Mouse (Mus musculus): ENCODE data around the gene Sh3bp5. TPM values are rescaled to one million over a fixed set of nuclear protein-coding genes. Genes with fewer than 3 reads are reported as not detected.

Gene Sh3bp5
- polyA plus RNA-seq, 1 experiment from 2014 or later: 57.2 TPM

- no peak for ATAC-seq (ENCODE audit: low FRiP score, low read depth)
- no peaks in the 10 kb centered on the region; the same call in 1 of the 2 replicates for H3K36me3 ChIP-seq
- H3K27me3 ChIP-seq (replicated peaks): no peaks in the 10 kb centered on the region
- H3K4me3 ChIP-seq: no peak overlapping the region
- H3K4me2 ChIP-seq (replicated peaks): no peak overlapping the region
- WGBS: 80% methylated on average over 12 of the region's 12 CpGs
- H3K27ac ChIP-seq: no peak overlapping the region
- no peak overlapping the region for H3K9ac ChIP-seq
- no peaks in the 10 kb centered on the region for H3K9me3 ChIP-seq
- H3K4me1 ChIP-seq: no peaks in the 10 kb centered on the region
Observed at GRCm38 (mm10) chr14:31397353-31397752, 38.5 kb downstream of the Sh3bp5 start.

- Histone ChIP-seq H3K9ac (no peak overlapping the region), H3K27me3 (replicated peaks) (no peaks in the 10 kb centered on the region), H3K27ac (no peak overlapping the region), H3K9me3 (no peaks in the 10 kb centered on the region), H3K4me2 (replicated peaks) (no peak overlapping the region), H3K4me3 (no peak overlapping the region), H3K4me1 (no peaks in the 10 kb centered on the region), H3K36me3 (no peaks in the 10 kb centered on the region; the same call in 1 of the 2 replicates)
- WGBS: 90% methylated on average over 2 of the region's 2 CpGs
- ATAC-seq (ENCODE audit: low FRiP score, low read depth): no peak
Observed at GRCm38 (mm10) chr14:31396428-31396827, 39.5 kb downstream of the Sh3bp5 start.

GRCm38 (mm10) chr14:31395629-31396199 lies 40.2 kb downstream of the Sh3bp5 start:
- ATAC-seq (ENCODE audit: low FRiP score, low read depth): no peak
- 94% methylated on average over 7 of the region's 7 CpGs for WGBS
- Histone ChIP-seq H3K9ac (no peak overlapping the region), H3K9me3 (no peaks in the 10 kb centered on the region), H3K27ac (no peak overlapping the region), H3K27me3 (replicated peaks) (no peaks in the 10 kb centered on the region), H3K4me1 (no peaks in the 10 kb centered on the region), H3K4me3 (no peak overlapping the region), H3K36me3 (no peaks in the 10 kb centered on the region; the same call in 1 of the 2 replicates), H3K4me2 (replicated peaks) (no peak overlapping the region)

GRCm38 (mm10) chr14:31394822-31395532 lies 40.9 kb downstream of the Sh3bp5 start:
- ATAC-seq (ENCODE audit: low FRiP score, low read depth): no peak
- Histone ChIP-seq H3K9me3 (no peaks in the 10 kb centered on the region), H3K27ac (no peak overlapping the region), H3K4me1 (no peaks in the 10 kb centered on the region), H3K36me3 (no peaks in the 10 kb centered on the region), H3K9ac (no peak overlapping the region), H3K27me3 (replicated peaks) (no peaks in the 10 kb centered on the region), H3K4me3 (no peak overlapping the region), H3K4me2 (replicated peaks) (no peak overlapping the region)
- WGBS: 95% methylated on average over 9 of the region's 9 CpGs

- H3K36me3 ChIP-seq: no peaks in the 10 kb centered on the region
- H3K4me2 ChIP-seq (replicated peaks): no peak overlapping the region
- no peak overlapping the region for H3K27ac ChIP-seq
- no peaks in the 10 kb centered on the region for H3K9me3 ChIP-seq
- ATAC-seq (ENCODE audit: low FRiP score, low read depth): no peak
- H3K9ac ChIP-seq: no peak overlapping the region
- no peak overlapping the region for H3K4me3 ChIP-seq
- WGBS: 89% methylated on average over 7 of the region's 7 CpGs
- no peaks in the 10 kb centered on the region for H3K4me1 ChIP-seq
- H3K27me3 ChIP-seq (replicated peaks): no peaks in the 10 kb centered on the region
Observed at GRCm38 (mm10) chr14:31393936-31394630, 41.8 kb downstream of the Sh3bp5 start.

- Histone ChIP-seq H3K4me3 (no peak overlapping the region), H3K36me3 (no peaks in the 10 kb centered on the region), H3K4me1 (no peaks in the 10 kb centered on the region), H3K9me3 (no peaks in the 10 kb centered on the region), H3K27me3 (replicated peaks) (no peaks in the 10 kb centered on the region), H3K27ac (no peak overlapping the region), H3K4me2 (replicated peaks) (no peak overlapping the region), H3K9ac (no peak overlapping the region)
- ATAC-seq (ENCODE audit: low FRiP score, low read depth): no peak
- WGBS: 88% methylated on average over 3 of the region's 3 CpGs
Observed at GRCm38 (mm10) chr14:31393546-31393890, 42.4 kb downstream of the Sh3bp5 start.

GRCm38 (mm10) chr14:31392873-31393545 lies 42.9 kb downstream of the Sh3bp5 start:
- Histone ChIP-seq H3K9ac (no peak overlapping the region), H3K27ac (no peak overlapping the region), H3K9me3 (no peaks in the 10 kb centered on the region), H3K4me1 (no peaks in the 10 kb centered on the region), H3K4me2 (replicated peaks) (no peak overlapping the region), H3K4me3 (no peak overlapping the region), H3K27me3 (replicated peaks) (no peaks in the 10 kb centered on the region), H3K36me3 (no peaks in the 10 kb centered on the region)
- WGBS: 73% methylated on average over 8 of the region's 8 CpGs
- ATAC-seq (ENCODE audit: low FRiP score, low read depth): no peak

- Histone ChIP-seq H3K9ac (no peak overlapping the region), H3K4me3 (no peak overlapping the region), H3K36me3 (no peaks in the 10 kb centered on the region), H3K9me3 (no peaks in the 10 kb centered on the region), H3K27ac (no peak overlapping the region), H3K4me2 (replicated peaks) (no peak overlapping the region), H3K4me1 (no peaks in the 10 kb centered on the region), H3K27me3 (replicated peaks) (no peaks in the 10 kb centered on the region)
- 84% methylated on average over 5 of the region's 5 CpGs for WGBS
- no peak for ATAC-seq (ENCODE audit: low FRiP score, low read depth)
Observed at GRCm38 (mm10) chr14:31392300-31392699, 43.6 kb downstream of the Sh3bp5 start.

GRCm38 (mm10) chr14:31389421-31390147 lies 46.3 kb downstream of the Sh3bp5 start:
- no peaks in the 10 kb centered on the region for H3K36me3 ChIP-seq
- H3K4me3 ChIP-seq: no peak overlapping the region
- peaks cover 6% of the 10 kb centered on the region; the same call in 1 of the 2 replicates for H3K4me1 ChIP-seq
- H3K9me3 ChIP-seq: no peaks in the 10 kb centered on the region
- ATAC-seq (ENCODE audit: low FRiP score, low read depth): no peak
- no peak overlapping the region for H3K9ac ChIP-seq
- H3K27ac ChIP-seq: no peak overlapping the region
- whole genome bisulfite sequencing: 91% methylated on average over 8 of the region's 8 CpGs
- H3K27me3 ChIP-seq (replicated peaks): no peaks in the 10 kb centered on the region
- H3K4me2 ChIP-seq (replicated peaks): no peak overlapping the region

GRCm38 (mm10) chr14:31388086-31388872 lies 47.6 kb downstream of the Sh3bp5 start:
- Histone ChIP-seq H3K9me3 (no peaks in the 10 kb centered on the region), H3K36me3 (0 out of 2 replicates have a peak, but pooled peaks cover 4% of the 10 kb centered on the region), H3K27me3 (replicated peaks) (no peaks in the 10 kb centered on the region), H3K27ac (no peak overlapping the region), H3K4me1 (peaks cover 17% of the 10 kb centered on the region), H3K4me2 (replicated peaks) (no peak overlapping the region), H3K4me3 (no peak overlapping the region), H3K9ac (no peak overlapping the region)
- 79% methylated on average over 13 of the region's 13 CpGs for WGBS
- no peak for ATAC-seq (ENCODE audit: low FRiP score, low read depth)

GRCm38 (mm10) chr14:31387301-31387981 lies 48.4 kb downstream of the Sh3bp5 start:
- no peak overlapping the region for H3K27ac ChIP-seq
- WGBS: 87% methylated on average over 11 of the region's 11 CpGs

More at GRCm38 (mm10) chr14:31387301-31387981, 48.4 kb downstream of the Sh3bp5 start:
- H3K4me3 ChIP-seq: no peak overlapping the region
- no peaks in the 10 kb centered on the region for H3K9me3 ChIP-seq
- peaks cover 17% of the 10 kb centered on the region for H3K4me1 ChIP-seq
- no peaks in the 10 kb centered on the region for H3K27me3 ChIP-seq (replicated peaks)
- 0 out of 2 replicates have a peak, but pooled peaks cover 7% of the 10 kb centered on the region for H3K36me3 ChIP-seq
- no peak overlapping the region for H3K4me2 ChIP-seq (replicated peaks)
- no peak overlapping the region for H3K9ac ChIP-seq
- no peak for ATAC-seq (ENCODE audit: low FRiP score, low read depth)

Measured in neural tube, embryonic 12.5 days (tissue).